Mouse (Mus musculus) gonadal fat pad, adult 2 months (tissue): Measurements from ENCODE around the gene Slco1a1. TPM values are rescaled to one million over a fixed set of nuclear protein-coding genes. Genes with fewer than 3 reads are reported as not detected.
"Not testable (repeated sequence)": the region's sequence is repeated elsewhere in the genome, so short reads cannot be mapped to it uniquely, and the experiment has no call there.

ENCODE experiments used
- DNase-seq: peaks from one replicate; pipeline ENCODE4 v3.0.0-alpha.2; 2012; ENCODE audit warnings: low read depth
- polyA plus RNA-seq: library from polyadenylated mRNA; depleted of rRNA; stranded (reverse); fragments of >200 nt; gene quantifications from 2 replicates; pipeline ENCODE4 v1.2.3, GENCODE M21; 2012; rRNA removed

Slco1a1 gene
- not detected in 2 replicates for polyA plus RNA-seq

DNA sequence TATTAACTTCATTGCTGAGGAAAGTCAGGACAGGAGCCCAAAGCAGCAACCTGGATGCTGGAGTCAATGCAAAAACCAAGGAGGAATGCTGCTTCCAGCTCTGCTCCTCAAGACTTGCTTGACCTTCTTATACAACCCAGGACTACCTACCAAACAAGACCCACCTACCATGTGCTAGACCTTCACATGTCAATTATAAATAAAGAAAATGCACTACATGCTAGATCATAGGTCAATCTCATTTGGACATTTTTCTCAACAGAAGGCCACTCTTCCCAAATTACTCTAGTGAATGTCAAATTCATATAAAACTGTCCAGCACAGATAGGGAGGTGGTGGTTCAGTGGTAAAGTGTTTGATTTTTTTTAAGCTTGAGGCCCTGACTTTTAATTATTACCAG, at the start of gene Slco1a1:
TSS of gene Slco1a1 (minus strand) at position 101 of the 400 bp plus-strand sequence.
- DNase-seq = no peak

DNA sequence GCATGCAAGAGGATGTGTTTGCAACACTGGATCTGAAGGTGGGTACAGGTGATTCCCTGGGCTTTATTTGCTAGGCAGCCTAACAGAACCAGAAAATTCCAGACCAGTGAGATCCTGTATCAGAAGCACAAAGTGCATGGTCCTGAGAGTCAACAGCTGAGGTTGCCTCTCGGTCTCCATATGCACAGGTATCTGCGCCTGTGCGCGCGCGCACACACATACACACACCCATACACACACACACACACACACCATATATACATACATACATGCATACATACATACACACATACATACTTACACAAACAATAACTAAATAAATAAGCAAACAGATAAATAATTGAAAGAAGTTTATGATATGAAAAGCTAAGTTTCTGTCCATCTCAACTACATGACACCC, 40.0 kb upstream of the Slco1a1 start:
- DNase-seq = no peak

- DNase-seq = no peak
Observed at GRCm38 (mm10) chr6:141984644-141985043, 37.9 kb upstream of the Slco1a1 start.

- no peak for DNase-seq
Observed at GRCm38 (mm10) chr6:141962420-141962819, 15.7 kb upstream of the Slco1a1 start.

- DNase-seq = no peak
Observed at GRCm38 (mm10) chr6:141961861-141962260, 15.1 kb upstream of the Slco1a1 start.

DNA sequence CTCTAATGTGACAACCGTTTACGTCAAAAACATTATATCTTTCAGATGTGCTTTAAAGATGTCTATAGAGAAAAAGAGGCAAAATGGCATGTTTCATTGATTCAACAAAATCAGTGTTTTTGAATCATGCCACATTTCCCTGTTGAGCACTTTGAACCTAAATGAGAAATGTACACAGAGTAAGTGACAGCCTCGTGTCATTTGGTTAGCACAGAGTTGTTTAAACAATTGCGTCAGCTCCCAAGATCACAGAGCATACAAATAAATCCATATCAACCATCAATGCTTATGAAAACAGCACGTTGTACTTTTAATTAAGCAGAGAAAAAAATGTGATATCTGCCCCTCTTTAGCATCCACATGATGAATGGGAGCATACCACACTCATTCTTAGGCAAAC, 13.7 kb upstream of the Slco1a1 start:
- no peak for DNase-seq

- no peak for DNase-seq
Observed at GRCm38 (mm10) chr6:141940451-141940850, 6.3 kb downstream of the Slco1a1 start.

GRCm38 (mm10) chr6:141898197-141898596, 48.6 kb downstream of the Slco1a1 start:
- no peak for DNase-seq

GRCm38 (mm10) chr6:141889723-141890122, 57.0 kb downstream of the Slco1a1 start:
- DNase-seq = no peak

GRCm38 (mm10) chr6:141888248-141888647, 58.5 kb downstream of the Slco1a1 start:
- no peak for DNase-seq

DNA sequence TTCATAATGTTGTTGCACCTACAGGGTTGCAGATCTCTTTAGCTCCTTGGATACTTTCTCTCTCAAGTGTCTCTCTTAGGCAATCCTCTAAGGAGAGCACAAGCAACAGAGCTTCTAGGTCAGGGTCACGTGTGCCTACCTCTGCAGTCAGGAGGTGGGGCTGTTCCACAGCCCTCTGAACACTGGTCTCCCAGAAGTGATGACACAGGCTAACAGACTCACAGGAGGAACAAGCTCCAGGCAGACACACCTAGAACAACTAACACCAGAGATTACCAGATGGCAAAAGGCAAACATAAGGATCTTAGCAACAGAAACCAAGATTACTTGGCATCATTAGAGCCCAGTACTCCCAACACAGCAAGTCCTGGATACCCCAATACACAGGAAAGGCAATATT, 64.2 kb downstream of the Slco1a1 start:
- no peak for DNase-seq

DNA sequence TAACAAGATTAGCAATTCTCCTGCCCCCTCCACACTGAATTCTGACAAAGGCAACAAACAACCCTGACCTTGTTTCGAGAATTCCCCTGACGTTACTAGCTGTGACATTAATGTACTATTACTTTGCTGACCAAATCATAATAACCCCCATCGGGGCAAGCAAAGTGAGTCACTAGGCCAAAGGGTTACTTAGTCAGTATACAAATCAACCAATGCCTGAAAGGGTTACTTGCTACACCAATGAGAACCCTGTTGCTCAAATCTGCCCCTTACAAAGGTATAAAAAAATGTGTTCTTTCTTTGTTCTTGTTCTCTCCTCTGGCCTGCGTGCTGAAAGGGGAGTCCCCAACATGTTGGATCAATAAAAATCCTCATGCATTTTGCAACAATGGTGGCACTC, 71.0 kb downstream of the Slco1a1 start:
- not testable (repeated sequence) for DNase-seq

DNA sequence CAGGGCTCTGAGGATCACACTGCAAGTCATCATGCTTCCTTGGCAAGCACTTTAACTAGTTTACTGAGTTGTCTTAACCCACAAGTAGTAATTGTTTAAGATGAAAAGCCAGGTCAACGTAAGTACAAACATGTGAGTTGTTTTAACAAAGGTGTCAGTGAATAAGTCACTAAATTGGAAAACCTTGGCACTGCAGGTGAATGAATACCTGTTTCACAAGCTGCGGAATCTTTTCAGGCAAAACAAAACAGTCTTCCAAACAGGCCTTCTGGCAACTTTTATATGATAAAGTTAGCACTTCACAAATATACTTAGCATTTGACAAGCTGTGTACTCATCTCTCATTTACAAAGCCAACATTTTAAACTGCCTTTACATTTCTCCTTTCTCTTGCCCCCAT, 75.1 kb downstream of the Slco1a1 start:
- DNase-seq = no peak

GRCm38 (mm10) chr6:141868735-141869134, 78.0 kb downstream of the Slco1a1 start:
- DNase-seq = no peak

- DNase-seq = no peak
Observed at GRCm38 (mm10) chr6:141866026-141866425, 80.7 kb downstream of the Slco1a1 start.

DNA sequence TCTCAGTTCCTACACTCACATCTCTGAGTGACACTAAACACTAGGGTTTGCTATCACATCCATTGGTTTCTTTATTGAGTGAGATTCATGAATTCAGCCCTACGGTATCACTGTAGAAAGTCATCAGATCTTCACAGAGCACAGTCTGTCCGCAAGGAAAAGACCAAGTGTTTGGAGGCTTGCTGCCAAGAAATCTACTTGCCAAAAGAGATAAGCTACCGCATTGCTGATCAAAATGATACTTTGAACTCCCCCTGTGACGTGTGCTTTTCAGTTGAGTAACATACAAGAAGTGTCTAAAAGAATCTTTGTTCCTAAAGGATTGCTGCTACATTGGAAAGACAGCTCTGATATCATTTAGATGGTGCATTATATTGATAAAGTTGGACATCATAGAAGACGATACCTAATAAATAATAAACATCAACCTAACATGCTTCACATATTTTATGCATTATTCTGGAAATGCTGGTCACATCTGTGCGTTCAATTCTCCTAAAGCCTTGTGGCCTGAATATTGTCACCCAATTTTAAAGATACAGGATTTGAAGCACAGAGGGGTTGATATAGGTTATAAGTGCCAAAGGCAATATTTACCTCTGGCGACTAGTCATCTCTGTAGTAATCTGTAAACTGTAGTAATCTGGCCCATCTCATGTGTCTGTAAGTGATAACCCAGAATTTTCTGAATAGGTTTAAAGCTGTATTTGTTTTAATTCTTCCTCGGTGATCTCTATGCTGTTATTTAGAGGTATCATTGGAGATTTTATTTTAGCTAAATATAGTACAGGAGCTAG, 88.8 kb downstream of the Slco1a1 start:
- DNase-seq = no peak

Other genes with a start within 250 kb of the Slco1a1 start
- gene Gm5724, start 173.2 kb downstream of the Slco1a1 start, polyA plus RNA-seq = 0.08 and 0.09 TPM in 2 replicates
- gene Slco1a4, start 90.8 kb downstream of the Slco1a1 start, polyA plus RNA-seq = 0.59 and 1.3 TPM in 2 replicates
- not detected in 2 replicates for gene Gm6614, start 64.5 kb upstream of the Slco1a1 start, polyA plus RNA-seq